Mouse (Mus musculus) testis, postnatal 14 days (tissue): ENCODE measurements around the gene Olfr491.

Source experiments
- DNase-seq: peaks from one replicate; pipeline ENCODE4 v3.0.0; 2021; ENCODE audit warnings: low spot score

Gene Olfr491

DNA sequence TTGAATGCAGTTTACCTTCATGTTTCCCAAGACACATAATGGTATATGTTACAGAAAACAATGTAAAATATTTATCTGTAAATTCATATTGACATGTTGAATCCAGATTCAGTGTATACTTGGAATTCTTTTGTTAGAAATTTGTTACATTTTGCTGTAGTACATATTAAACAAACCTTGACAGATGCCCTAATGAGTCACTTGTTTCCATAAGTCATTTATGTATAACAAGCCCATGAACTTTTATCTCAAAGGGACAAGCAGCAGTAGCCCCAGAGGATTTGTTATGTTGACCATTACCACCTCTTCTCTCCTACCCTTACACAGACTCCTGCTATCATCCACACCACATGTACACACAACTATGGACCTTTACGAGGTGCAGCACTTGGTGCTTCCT, at the start of gene Olfr491:
Gene Olfr491, plus strand, starts transcription at position 301 of the 400 bp plus-strand sequence.
- DNase-seq: no peak

GRCm38 (mm10) chr7:108288834-108289233, 24.4 kb upstream of the Olfr491 start, which contains the start of gene Olfr490:
TSS of gene Olfr490 (minus strand) at chr7:108288934.
- no peak for DNase-seq

GRCm38 (mm10) chr7:108323574-108323973, 10.3 kb downstream of the Olfr491 start, which contains the start of gene Olfr492:
TSS of gene Olfr492 (minus strand) at chr7:108323674.
- DNase-seq: no peak

DNA sequence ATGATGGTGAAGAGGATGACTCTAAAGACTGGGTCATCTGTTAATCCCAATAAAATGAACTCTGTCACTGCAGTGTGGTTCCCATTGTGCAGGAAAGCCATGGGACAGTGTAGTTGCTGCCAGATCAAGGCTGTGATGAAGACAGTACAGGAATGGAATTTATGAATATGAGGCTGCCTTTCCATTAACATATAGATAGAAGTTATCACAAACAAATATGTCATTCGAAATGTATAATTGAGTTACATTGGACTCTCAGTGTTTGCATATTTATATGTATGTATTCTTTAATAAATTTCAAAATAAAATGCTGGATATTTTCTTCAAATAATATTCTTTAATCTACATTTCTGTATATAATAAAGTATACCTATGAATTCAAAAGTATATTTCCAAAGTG, 33.6 kb downstream of the Olfr491 start, which contains the start of gene Olfr493:
Gene Olfr493, minus strand, starts transcription at position 101 of the 400 bp plus-strand sequence.
- no peak for DNase-seq

DNA sequence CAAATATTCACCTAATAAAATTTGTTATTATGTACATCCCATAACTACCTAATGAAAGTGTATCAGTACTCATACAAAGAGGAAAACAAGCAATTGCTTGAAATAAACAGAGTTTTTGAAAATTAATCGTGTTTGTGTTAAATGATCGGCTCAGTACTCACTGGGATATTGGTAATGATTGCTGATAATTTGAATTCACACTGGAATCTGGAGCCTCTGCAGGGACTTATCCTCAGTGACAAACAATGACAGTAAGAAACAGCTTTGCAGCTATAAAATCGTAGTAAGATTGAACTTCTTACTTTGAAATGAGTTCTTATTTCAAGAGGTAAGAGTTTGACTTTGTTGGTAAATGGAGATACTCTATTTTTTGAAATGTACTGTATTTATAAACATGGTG, 51.8 kb downstream of the Olfr491 start, which contains the start of gene Olfr494:
Gene Olfr494, plus strand, starts transcription at position 301 of the 400 bp plus-strand sequence.
- no peak for DNase-seq
